Mouse (Mus musculus) liver, postnatal 0 days (tissue): ENCODE data around the gene Cbx7.

ENCODE experiments used
- CTCF ChIP-seq: sonication (generic); IDR thresholded peaks from 2 replicates; pipeline ENCODE4 v1.5.1; 2016; ENCODE audit warnings: antibody characterized with exemption, low read depth
- EP300 ChIP-seq: IDR thresholded peaks from 2 replicates; pipeline ENCODE4 v1.6.1; 2016; ENCODE audit warnings: antibody characterized with exemption, low read depth, mild to moderate bottlenecking

GRCm38 (mm10) chr15:79940932-79941331 lies 30.0 kb downstream of the Cbx7 start:
- TF ChIP-seq CTCF (peak; percentile 94), EP300 (no peak)
